Mouse (Mus musculus) left cerebral cortex, postnatal 25 days (tissue): ENCODE measurements around the gene Gm10719. TPM values are rescaled to one million over a fixed set of nuclear protein-coding genes. Genes with fewer than 3 reads are reported as not detected.
"Not testable (repeated sequence)": the region's sequence is repeated elsewhere in the genome, so short reads cannot be mapped to it uniquely, and the experiment has no call there.

ENCODE experiments used
- DNase-seq, 2 experiments: peaks; one replicate each; pipeline ENCODE4 v3.0.0; 2022; ENCODE audit warnings: low spot score in 2 of 2, mixed read lengths in 1 of 2
- intact Hi-C: fragments of 180-260 bp; cut with DNase I; formaldehyde crosslinking; loops from one replicate; pipeline ENCODE4 v1.15.1; 2025
- total RNA-seq, 2 experiments: library from RNA; stranded (reverse); gene quantifications; 2 replicates each; pipeline ENCODE4 v1.2.3; 2021

Gene Gm10719
- total RNA-seq: not detected

DNA sequence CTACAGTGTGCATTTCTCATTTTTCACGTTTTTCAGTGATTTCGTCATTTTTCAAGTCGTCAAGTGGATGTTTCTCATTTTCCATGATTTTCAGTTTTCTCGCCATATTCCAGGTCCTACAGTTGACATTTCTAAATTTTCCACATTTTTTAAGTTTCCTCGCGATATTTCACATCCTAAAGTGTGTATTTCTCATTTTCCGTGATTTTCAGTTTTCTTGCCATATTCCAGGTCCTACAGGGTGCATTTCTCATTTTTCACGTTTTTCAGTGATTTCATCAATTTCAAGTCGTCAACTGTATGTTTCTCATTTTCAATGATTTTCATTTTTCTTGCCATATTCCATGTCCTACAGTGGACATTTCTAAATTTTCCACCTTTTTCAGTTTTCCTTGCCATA, at the start of gene Gm10719:
Gm10719 (plus strand) TSS at position 301 of the 400 bp plus-strand sequence.
- intact Hi-C loops, DNase-seq: not testable (repeated sequence)

DNA sequence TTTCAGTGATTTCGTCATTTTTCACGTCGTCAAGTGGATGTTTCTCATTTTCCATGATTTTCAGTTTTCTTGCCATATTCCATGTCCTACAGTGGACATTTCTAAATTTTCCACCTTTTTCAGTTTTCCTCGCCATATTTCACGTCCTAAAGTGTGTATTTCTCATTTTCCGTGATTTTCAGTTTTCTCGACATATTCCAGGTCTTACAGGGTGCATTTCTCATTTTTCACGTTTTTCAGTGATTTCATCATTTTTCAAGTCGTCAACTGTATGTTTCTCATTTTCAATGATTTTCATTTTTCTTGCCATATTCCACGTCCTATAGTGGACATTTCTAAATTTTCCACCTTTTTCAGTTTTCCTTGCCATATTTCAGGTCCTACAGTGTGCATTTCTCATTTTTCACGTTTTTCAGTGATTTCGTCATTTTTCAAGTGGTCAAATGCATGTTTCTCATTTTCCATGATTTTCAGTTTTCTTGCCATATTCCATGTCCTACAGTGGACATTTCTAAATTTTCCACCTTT, 16.7 kb upstream of the Gm10719 start, which contains the start of gene Gm10722:
Gm10722 (plus strand) TSS at position 478 of the 528 bp plus-strand sequence.
- DNase-seq: peak; percentile 16 to 40
- intact Hi-C loops: not testable (repeated sequence)

DNA sequence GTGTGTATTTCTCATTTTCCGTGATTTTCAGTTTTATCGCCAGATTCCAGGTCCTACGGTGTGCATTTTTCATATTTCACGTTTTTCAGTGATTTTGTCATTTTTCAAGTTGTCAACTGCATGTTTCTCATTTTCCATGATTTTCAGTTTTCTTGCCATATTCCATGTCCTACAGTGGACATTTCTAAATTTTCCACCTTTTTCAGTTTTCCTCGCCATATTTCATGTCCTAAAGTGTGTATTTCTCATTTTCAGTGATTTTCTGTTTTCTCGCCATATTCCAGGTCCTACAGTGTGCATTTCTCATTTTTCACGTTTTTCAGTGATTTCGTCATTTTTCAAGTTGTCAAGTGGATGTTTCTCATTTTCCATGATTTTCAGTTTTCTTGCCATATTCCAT, 16.2 kb upstream of the Gm10719 start:
- intact Hi-C loops: not testable (repeated sequence)
- peak; percentile 28 to 30 for DNase-seq

DNA sequence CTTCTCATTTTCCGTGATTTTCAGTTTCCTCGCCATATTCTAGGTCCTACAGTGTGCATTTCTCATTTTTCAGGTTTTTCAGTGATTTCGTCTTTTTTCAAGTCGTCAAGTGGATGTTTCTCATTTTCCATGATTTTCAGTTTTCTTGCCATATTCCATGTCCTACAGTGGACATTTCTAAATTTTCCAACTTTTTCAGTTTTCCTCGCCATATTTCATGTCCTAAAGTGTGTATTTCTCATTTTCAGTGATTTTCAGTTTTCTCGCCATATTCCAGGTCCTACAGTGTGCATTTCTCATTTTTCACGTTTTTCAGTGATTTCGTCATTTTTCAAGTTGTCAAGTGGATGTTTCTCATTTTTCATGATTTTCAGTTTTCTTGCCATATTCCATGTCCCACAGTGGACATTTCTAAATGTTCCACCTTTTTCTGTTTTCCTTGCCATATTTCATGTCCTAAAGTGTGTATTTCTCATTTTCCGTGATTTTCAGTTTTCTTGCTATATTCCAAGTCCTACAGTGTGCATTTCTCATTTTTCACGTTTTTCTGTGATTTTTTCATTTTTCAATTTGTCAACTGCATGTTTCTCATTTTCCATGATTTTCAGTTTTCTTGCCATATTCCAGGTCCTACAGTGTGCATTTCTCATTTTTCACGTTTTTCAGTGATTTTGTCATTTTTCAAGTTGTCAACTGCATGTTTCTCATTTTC, 15.1 kb upstream of the Gm10719 start:
- intact Hi-C loops: not testable (repeated sequence)
- DNase-seq: peak; percentile 100

DNA sequence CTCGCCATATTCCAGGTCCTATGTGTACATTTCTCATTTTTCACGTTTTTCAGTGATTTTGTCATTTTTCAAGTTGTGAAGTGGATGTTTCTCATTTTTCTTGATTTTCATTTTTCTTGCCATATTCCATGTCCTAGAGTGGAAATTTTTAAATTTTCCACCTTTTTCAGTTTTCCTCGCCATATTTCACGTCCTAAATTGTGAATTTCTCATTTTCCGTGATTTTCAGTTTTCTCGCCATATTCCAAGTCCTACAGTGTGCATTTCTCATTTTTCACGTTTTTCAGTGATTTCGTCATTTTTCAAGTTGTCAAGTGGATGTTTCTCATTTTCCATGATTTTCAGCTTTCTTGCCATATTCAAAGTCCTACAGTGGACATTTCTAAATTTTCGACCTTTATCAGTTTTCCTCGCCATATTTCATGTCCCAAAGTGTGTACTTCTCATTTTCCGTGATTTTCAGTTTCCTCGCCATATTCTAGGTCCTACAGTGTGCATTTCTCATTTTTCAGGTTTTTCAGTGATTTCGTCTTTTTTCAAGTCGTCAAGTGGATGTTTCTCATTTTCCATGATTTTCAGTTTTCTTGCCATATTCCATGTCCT, 14.3 kb upstream of the Gm10719 start, which contains the start of gene Gm11168:
Gm11168 (plus strand) TSS at position 553 of the 603 bp plus-strand sequence.
- DNase-seq, intact Hi-C loops: not testable (repeated sequence)

DNA sequence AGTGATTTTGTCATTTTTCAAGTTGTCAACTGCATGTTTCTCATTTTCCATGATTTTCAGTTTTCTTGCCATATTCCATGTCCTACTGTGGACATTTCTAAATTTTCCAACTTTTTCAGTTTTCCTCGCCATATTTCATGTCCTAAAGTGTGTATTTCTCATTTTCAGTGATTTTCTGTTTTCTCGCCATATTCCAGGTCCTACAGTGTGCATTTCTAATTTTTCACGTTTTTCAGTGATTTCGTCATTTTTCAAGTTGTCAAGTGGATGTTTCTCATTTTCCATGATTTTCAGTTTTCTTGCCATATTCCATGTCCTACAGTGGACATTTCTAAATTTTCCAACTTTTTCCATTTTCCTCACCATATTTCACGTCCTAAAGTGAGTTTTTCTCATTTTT, 11.0 kb upstream of the Gm10719 start:
- DNase-seq, intact Hi-C loops: not testable (repeated sequence)

DNA sequence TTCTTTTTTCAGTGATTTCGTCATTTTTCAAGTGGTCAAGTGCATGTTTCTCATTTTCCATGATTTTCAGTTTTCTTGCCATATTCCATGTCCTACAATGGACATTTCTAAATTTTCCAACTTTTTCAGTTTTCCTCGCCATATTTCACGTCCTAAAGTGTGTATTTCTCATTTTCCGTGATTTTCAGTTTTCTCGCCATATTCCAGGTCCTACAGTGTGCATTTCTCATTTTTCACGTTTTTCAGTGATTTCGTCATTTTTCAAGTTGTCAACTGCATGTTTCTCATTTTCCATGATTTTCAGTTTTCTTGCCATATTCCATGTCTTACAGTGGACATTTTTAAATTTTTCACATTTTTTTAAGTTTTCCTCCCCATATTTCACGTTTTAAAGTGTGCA, 10.6 kb upstream of the Gm10719 start:
- peak; percentile 98 for DNase-seq
- intact Hi-C loops: not testable (repeated sequence)

DNA sequence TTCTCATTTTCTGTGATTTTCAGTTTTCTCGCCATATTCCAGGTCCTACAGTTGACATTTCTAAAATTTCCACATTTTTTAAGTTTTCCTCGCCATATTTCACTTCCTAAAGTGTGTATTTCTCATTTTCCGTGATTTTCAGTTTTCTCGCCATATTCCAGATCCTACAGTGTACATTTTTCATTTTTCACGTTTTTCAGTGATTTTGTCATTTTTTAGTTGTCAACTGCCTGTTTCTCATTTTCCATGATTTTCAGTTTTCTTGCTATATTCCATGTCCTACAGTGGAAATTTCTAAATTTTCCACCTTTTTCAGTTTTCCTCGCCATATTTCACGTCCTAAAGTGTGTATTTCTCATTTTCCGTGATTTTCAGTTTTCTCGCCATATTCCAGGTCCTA, 9.9 kb upstream of the Gm10719 start:
- DNase-seq, intact Hi-C loops: not testable (repeated sequence)

DNA sequence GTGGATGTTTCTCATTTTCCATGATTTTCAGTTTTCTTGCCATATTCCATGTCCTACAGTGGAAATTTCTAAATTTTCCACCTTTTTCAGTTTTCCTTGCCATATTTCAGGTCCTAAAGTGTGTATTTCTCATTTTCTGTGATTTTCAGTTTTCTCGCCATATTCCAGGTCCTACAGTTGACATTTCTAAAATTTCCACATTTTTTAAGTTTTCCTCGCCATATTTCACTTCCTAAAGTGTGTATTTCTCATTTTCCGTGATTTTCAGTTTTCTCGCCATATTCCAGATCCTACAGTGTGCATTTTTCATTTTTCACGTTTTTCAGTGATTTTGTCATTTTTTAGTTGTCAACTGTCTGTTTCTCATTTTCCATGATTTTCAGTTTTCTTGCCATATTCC, 7.9 kb upstream of the Gm10719 start:
- intact Hi-C loops, DNase-seq: not testable (repeated sequence)

DNA sequence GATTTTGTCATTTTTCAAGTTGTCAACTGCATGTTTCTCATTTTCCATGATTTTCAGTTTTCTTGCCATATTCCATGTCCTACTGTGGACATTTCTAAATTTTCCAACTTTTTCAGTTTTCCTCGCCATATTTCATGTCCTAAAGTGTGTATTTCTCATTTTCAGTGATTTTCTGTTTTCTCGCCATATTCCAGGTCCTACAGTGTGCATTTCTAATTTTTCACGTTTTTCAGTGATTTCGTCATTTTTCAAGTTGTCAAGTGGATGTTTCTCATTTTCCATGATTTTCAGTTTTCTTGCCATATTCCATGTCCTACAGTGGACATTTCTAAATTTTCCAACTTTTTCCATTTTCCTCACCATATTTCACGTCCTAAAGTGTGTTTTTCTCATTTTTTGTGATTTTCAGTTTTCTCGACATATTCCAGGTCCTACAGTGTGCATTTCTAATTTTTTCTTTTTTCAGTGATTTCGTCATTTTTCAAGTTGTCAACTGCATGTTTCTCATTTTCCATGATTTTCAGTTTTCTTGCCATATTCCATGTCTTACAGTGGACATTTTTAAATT, 5.1 kb upstream of the Gm10719 start:
- intact Hi-C loops, DNase-seq: not testable (repeated sequence)

DNA sequence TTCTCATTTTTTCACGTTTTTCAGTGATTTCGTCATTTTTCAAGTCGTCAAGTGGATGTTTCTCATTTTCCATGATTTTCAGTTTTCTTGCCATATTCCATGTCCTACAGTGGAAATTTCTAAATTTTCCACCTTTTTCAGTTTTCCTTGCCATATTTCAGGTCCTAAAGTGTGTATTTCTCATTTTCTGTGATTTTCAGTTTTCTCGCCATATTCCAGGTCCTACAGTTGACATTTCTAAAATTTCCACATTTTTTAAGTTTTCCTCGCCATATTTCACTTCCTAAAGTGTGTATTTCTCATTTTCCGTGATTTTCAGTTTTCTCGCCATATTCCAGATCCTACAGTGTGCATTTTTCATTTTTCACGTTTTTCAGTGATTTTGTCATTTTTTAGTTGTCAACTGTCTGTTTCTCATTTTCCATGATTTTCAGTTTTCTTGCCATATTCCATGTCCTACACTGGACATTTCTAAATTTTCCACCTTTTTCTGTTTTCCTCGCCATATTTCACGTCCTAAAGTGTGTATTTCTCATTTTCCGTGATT, 4.4 kb upstream of the Gm10719 start, which contains the start of gene Gm10721:
Gm10721 (plus strand) TSS at position 408 of the 547 bp plus-strand sequence.
- intact Hi-C loops, DNase-seq: not testable (repeated sequence)

DNA sequence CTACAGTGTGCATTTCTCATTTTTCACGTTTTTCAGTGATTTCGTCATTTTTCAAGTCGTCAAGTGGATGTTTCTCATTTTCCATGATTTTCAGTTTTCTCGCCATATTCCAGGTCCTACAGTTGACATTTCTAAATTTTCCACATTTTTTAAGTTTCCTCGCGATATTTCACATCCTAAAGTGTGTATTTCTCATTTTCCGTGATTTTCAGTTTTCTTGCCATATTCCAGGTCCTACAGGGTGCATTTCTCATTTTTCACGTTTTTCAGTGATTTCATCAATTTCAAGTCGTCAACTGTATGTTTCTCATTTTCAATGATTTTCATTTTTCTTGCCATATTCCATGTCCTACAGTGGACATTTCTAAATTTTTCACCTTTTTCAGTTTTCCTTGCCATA, 1.9 kb upstream of the Gm10719 start, which contains the start of gene Gm10720:
Gm10720 (plus strand) TSS at position 301 of the 400 bp plus-strand sequence.
- intact Hi-C loops, DNase-seq: not testable (repeated sequence)

DNA sequence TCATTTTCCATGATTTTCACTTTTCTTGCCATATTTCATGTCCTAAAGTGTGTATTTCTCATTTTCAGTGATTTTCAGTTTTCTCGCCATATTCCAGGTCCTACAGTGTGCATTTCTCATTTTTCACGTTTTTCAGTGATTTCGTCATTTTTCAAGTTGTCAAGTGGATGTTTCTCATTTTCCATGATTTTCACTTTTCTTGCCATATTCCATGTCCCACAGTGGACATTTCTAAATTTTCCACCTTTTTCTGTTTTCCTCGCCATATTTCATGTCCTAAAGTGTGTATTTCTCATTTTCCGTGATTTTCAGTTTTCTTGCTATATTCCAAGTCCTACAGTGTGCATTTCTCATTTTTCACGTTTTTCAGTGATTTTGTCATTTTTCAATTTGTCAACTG, 1.3 kb upstream of the Gm10719 start:
- intact Hi-C loops, DNase-seq: not testable (repeated sequence)

DNA sequence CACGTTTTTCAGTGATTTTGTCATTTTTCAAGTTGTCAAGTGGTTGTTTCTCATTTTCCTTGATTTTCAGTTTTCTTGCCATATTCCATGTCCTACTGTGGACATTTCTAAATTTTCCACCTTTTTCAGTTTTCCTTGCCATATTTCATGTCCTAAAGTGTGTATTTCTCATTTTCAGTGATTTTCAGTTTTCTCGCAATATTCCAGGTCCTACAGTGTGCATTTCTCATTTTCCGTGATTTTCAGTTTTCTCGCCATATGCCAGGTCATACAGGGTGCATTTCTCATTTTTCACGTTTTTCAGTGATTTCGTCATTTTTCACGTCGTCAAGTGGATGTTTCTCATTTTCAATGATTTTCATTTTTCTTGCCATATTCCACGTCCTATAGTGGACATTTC, 1.7 kb downstream of the Gm10719 start:
- intact Hi-C loops: not testable (repeated sequence)
- peak; percentile 23 to 74 for DNase-seq

DNA sequence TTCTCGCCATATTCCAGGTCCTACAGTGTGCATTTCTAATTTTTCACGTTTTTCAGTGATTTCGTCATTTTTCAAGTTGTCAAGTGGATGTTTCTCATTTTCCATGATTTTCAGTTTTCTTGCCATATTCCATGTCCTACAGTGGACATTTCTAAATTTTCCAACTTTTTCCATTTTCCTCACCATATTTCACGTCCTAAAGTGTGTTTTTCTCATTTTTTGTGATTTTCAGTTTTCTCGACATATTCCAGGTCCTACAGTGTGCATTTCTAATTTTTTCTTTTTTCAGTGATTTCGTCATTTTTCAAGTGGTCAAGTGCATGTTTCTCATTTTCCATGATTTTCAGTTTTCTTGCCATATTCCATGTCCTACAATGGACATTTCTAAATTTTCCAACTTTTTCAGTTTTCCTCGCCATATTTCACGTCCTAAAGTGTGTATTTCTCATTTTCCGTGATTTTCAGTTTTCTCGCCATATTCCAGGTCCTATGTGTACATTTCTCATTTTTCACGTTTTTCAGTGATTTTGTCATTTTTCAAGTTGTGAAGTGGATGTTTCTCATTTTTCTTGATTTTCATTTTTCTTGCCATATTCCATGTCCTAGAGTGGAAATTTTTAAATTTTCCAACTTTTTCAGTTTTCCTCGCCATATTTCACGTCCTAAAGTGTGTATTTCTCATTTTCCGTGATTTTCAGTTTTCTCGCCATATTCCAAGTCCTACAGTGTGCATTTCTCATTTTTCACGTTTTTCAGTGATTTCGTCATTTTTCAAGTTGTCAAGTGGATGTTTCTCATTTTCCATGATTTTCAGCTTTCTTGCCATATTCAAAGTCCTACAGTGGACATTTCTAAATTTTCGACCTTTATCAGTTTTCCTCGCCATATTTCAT, 2.9 kb downstream of the Gm10719 start:
- peak; percentile 61 to 73 for DNase-seq
- intact Hi-C loops: not testable (repeated sequence)

DNA sequence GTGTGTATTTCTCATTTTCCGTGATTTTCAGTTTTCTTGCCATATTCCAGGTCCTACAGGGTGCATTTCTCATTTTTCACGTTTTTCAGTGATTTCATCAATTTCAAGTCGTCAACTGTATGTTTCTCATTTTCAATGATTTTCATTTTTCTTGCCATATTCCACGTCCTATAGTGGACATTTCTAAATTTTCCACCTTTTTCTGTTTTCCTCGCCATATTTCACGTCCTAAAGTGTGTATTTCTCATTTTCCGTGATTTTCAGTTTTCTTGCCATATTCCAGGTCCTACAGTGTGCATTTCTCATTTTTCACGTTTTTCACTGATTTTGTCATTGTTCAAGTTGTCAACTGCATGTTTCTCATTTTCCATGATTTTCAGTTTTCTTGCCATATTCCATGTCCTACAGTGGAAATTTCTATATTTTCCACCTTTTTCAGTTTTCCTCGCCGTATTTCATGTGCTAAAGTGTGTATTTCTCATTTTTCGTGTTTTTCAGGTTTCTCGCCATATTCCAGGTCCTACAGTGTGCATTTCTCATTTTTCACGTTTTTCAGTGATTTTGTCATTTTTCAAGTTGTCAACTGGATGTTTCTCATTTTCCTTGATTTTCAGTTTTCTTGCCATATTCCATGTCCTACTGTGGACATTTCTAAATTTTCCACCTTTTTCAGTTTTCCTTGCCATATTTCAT, 5.3 kb downstream of the Gm10719 start:
- intact Hi-C loops: not testable (repeated sequence)
- peak; percentile 78 to 86 for DNase-seq

DNA sequence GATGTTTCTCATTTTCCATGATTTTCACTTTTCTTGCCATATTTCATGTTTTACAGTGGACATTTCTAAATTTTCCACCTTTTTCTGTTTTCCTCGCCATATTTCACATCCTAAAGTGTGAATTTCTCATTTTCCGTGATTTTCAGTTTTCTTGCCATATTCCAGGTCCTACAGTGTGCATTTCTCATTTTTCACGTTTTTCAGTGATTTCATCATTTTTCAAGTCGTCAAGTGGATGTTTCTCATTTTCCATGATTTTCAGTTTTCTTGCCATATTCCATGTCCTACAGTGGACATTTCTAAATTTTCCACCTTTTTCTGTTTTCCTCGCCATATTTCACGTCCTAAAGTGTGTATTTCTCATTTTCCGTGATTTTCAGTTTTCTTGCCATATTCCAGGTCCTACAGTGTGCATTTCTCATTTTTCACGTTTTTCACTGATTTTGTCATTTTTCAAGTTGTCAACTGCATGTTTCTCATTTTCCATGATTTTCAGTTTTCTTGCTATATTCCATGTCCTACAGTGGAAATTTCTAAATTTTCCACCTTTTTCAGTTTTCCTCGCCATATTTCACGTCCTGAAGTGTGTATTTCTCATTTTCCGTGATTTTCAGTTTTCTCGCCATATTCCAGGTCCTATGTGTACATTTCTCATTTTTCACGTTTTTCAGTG, 6.2 kb downstream of the Gm10719 start, which contains the start of gene Gm10718:
Gm10718 (plus strand) TSS at position 236 of the 673 bp plus-strand sequence.
- peak; percentile 12 to 42 for DNase-seq
- intact Hi-C loops: not testable (repeated sequence)
